Mouse (Mus musculus): ENCODE measurements around the gene Vmn1r124.
"Not testable (repeated sequence)": the region's sequence is repeated elsewhere in the genome, so short reads cannot be mapped to it uniquely, and the experiment has no call there.

Gene Vmn1r124

GRCm38 (mm10) chr7:21260517-21260916 is at the start of gene Vmn1r124:
Gene Vmn1r124 (minus strand): TSS chr7:21260617.
- in situ Hi-C loops (cut with MboI; ENCODE audit: unreplicated experiment in 2 of 2), result not testable (repeated sequence)

- in situ Hi-C loops (cut with MboI; ENCODE audit: unreplicated experiment in 2 of 2), result not testable (repeated sequence)
Observed at GRCm38 (mm10) chr7:21301367-21301766, 41.0 kb upstream of the Vmn1r124 start, which contains the start of gene Vmn1r126. Gene Vmn1r126 (minus strand): TSS chr7:21301467.

- in situ Hi-C loops (cut with MboI; ENCODE audit: unreplicated experiment in 2 of 2), result not testable (repeated sequence)
Observed at GRCm38 (mm10) chr7:21271879-21272278, 11.5 kb upstream of the Vmn1r124 start, which contains the start of gene Vmn1r125. Gene Vmn1r125 (plus strand): TSS chr7:21272179.
